Mouse (Mus musculus) brain, embryonic 14.5 days (tissue): Measurements from ENCODE around the gene Tpd52l2.

Experiments used
- CTCF ChIP-seq: fragments of 200-500 bp; IDR thresholded peaks from 2 replicates; pipeline ENCODE4 v1.5.1; 2012; ENCODE audit warnings: inconsistent platforms, mild to moderate bottlenecking, moderate library complexity, borderline replicate concordance; ENCODE audit not compliant: insufficient read depth, insufficient read length; ENCODE audit errors: extremely low read depth
- POLR2A ChIP-seq: fragments of 200-500 bp; IDR thresholded peaks from 2 replicates; pipeline ENCODE4 v1.6.1; 2012; ENCODE audit warnings: mild to moderate bottlenecking, inconsistent platforms, borderline replicate concordance; ENCODE audit not compliant: poor library complexity, insufficient read depth, insufficient read length, severe bottlenecking; ENCODE audit errors: extremely low read depth

DNA sequence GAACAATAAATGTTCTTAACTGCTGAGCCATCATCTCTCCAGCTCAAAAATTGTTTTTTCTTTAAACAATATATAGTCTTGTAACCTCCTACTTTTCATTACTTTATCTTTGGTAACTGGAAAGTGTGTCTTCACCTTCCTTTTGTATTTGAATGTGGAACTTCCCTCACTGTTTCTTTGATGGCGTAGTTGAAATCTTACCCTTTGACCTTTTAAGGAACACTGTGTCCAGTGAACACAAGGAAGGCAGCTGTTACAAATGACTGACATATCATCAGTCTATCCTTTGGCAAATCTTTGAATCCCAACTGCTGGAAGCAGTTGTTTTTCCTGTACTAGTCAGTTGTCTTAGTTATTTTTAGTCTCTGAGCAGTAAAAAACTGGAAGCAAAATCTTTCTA is 32.1 kb downstream of the Tpd52l2 start:
- no peak for TF ChIP-seq CTCF
- no peak for TF ChIP-seq POLR2A
